Mouse (Mus musculus) limb, embryonic 11.5 days (tissue): ENCODE data around the gene Hist1h4k. TPM values are rescaled to one million over a fixed set of nuclear protein-coding genes. Genes with fewer than 3 reads are reported as not detected.
A peak's percentile ranks its signal among the peaks of the same experiment; 100 is the strongest.
"Not testable (repeated sequence)": the region's sequence is repeated elsewhere in the genome, so short reads cannot be mapped to it uniquely, and the experiment has no call there.

ENCODE experiments used
- ATAC-seq: fragments of 200-750 bp; cut with Nextera tagmentation; 2 replicates; pipeline ENCODE4 v1.8.0; 2017; ENCODE audit warnings: low read depth; ENCODE audit not compliant: insufficient number of reproducible peaks, low FRiP score, low TSS enrichment
- DNase-seq: peaks from one replicate; pipeline ENCODE4 v3.0.0-alpha.2; 2015; ENCODE audit warnings: low spot score
- H3K27ac ChIP-seq: fragments of 300-500 bp; sonication (generic); replicated peaks from 2 replicates; pipeline ENCODE4 v1.5.1; 2014; ENCODE audit warnings: low read depth, mild to moderate bottlenecking, low read length
- H3K27me3 ChIP-seq: fragments of 300-500 bp; sonication (generic); 2 replicates; pipeline ENCODE4 v1.6.1; 2014; ENCODE audit warnings: mild to moderate bottlenecking, low read length, mixed read lengths; ENCODE audit not compliant: control insufficient read depth, insufficient read depth
- H3K36me3 ChIP-seq: fragments of 300-500 bp; sonication (generic); 2 replicates; pipeline ENCODE4 v1.6.1; 2014; ENCODE audit warnings: mild to moderate bottlenecking, low read length, moderate library complexity, mixed read lengths; ENCODE audit not compliant: control insufficient read depth, insufficient read depth
- H3K4me1 ChIP-seq: fragments of 300-500 bp; sonication (generic); 2 replicates; pipeline ENCODE4 v1.6.1; 2014; ENCODE audit warnings: low read length, mixed read lengths; ENCODE audit not compliant: control insufficient read depth, insufficient read depth
- H3K4me2 ChIP-seq: fragments of 300-500 bp; sonication (generic); 2 replicates; pipeline ENCODE4 v1.6.1; 2014; ENCODE audit warnings: low read depth, mild to moderate bottlenecking, moderate library complexity; ENCODE audit not compliant: severe bottlenecking
- H3K4me3 ChIP-seq: fragments of 300-500 bp; sonication (generic); 2 replicates; pipeline ENCODE4 v1.5.1; 2014; ENCODE audit warnings: low read depth, low read length
- H3K9ac ChIP-seq: fragments of 300-500 bp; sonication (generic); 2 replicates; pipeline ENCODE4 v1.6.1; 2014; ENCODE audit warnings: mild to moderate bottlenecking, low read length
- H3K9me3 ChIP-seq: fragments of 300-500 bp; sonication (generic); 2 replicates; pipeline ENCODE4 v1.6.1; 2016; ENCODE audit warnings: low read length; ENCODE audit not compliant: control insufficient read depth
- WGBS: fragments of 180-500 bp; shearing (Covaris S2); extraction: QIAGEN DNeasy Blood & Tissue Kit; methylation state at CpG from one replicate; pipeline ENCODE4 v1.1.7; 2014; 5-methylcytosine and 5-hydroxymethylcytosine counted together
- polyA plus RNA-seq: library from polyadenylated mRNA; unstranded; fragments of >200 nt; fragmentation: Nextera tagmentation; extraction: Ambion mirVana; gene quantifications from 2 replicates; pipeline ENCODE4 v1.2.1, GENCODE M21; 2014

The Hist1h4k gene
- 3.4 and 7.1 TPM in 2 replicates for polyA plus RNA-seq

GRCm38 (mm10) chr13:21750159-21751017 lies at the start of gene Hist1h4k:
Hist1h4k (minus strand) TSS chr13:21750505.
- WGBS: under 1% methylated on average over 41 of the region's 56 CpGs
- H3K27me3 ChIP-seq, H3K36me3 ChIP-seq, H3K4me1 ChIP-seq, H3K9me3 ChIP-seq: not testable (repeated sequence)
- Histone ChIP-seq H3K4me2 (peak within 1 kb of the TSS; percentile 83), H3K27ac (peak within 1 kb of the TSS; percentile 98), H3K4me3 (peak within 1 kb of the TSS; percentile 56), H3K9ac (peak within 1 kb of the TSS; percentile 76)
- ATAC-seq (peak; percentile 88), DNase-seq (peak; percentile 99)

- not testable (repeated sequence) for H3K27ac ChIP-seq, H3K4me3 ChIP-seq, H3K9ac ChIP-seq, ATAC-seq, H3K27me3 ChIP-seq, H3K4me1 ChIP-seq, DNase-seq, H3K9me3 ChIP-seq, H3K4me2 ChIP-seq, H3K36me3 ChIP-seq
Observed at GRCm38 (mm10) chr13:21797163-21797562, 46.9 kb upstream of the Hist1h4k start.

GRCm38 (mm10) chr13:21795584-21795983 lies 45.3 kb upstream of the Hist1h4k start:
- Histone ChIP-seq H3K4me3 (no peak overlapping the region), H3K36me3 (no peaks in the 10 kb centered on the region), H3K4me1 (no peaks in the 10 kb centered on the region), H3K9ac (no peak overlapping the region), H3K27me3 (no peaks in the 10 kb centered on the region), H3K9me3 (no peaks in the 10 kb centered on the region), H3K4me2 (no peak overlapping the region), H3K27ac (no peak overlapping the region)
- WGBS: 91% methylated on average over 7 of the region's 7 CpGs
- DNase-seq (no peak), ATAC-seq (no peak)

DNA sequence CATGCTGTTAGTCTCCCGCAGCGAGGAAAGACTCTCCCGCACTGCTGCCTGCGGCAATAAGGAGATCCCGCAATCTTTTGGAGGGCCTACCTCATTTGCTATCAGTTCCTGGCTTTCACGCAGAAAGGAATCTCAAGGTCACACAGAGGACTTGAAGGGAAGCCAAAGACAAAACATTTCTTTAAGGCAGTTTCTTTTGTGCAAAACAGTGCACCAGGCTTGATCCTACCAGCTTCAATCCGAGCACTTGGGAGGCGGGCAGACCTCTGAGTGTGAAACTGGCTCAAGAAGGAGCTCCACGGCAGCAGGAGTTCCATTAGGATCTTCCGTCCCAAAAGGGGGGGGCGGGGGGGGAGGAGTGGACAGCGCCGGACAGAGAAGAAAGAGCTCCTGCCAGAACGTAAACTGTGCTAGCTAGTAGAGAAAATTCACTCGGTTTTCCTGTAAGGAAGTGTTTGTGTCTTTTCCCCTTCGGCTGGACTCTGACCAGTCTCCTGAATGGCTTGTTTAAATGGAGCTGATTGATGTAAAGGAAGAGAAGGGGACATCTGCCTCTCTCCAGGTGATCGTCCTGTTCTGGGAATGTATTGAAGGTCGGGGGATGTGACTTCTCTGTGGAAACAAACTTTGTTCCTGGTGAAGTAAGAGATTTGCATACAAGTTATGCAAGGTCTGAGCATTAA lies 40.4 kb upstream of the Hist1h4k start:
- no peaks in the 10 kb centered on the region for H3K27me3 ChIP-seq
- H3K9me3 ChIP-seq: no peaks in the 10 kb centered on the region
- 10% methylated on average over 18 of the region's 18 CpGs for WGBS
- no peak for ATAC-seq
- H3K4me2 ChIP-seq: peak overlapping the region; percentile 8; the same call in 1 of the 2 replicates
- peak; percentile 38 for DNase-seq
- 0 out of 2 replicates have a peak, but pooled peaks cover 2% of the 10 kb centered on the region for H3K4me1 ChIP-seq
- no peak overlapping the region for H3K4me3 ChIP-seq
- H3K36me3 ChIP-seq: no peaks in the 10 kb centered on the region
- H3K9ac ChIP-seq: 0 out of 2 replicates have a peak overlapping the region, but pooled peaks have one; percentile 3
- no peak overlapping the region for H3K27ac ChIP-seq

- DNase-seq: no peak
- Histone ChIP-seq H3K4me3 (no peak overlapping the region), H3K27me3 (no peaks in the 10 kb centered on the region), H3K9ac (no peak overlapping the region), H3K9me3 (no peaks in the 10 kb centered on the region), H3K36me3 (no peaks in the 10 kb centered on the region), H3K4me1 (0 out of 2 replicates have a peak, but pooled peaks cover 2% of the 10 kb centered on the region), H3K4me2 (no peak overlapping the region), H3K27ac (no peak overlapping the region)
- 53% methylated on average over 6 of the region's 6 CpGs for WGBS
- no peak for ATAC-seq
Observed at GRCm38 (mm10) chr13:21789925-21790324, 39.6 kb upstream of the Hist1h4k start.

DNA sequence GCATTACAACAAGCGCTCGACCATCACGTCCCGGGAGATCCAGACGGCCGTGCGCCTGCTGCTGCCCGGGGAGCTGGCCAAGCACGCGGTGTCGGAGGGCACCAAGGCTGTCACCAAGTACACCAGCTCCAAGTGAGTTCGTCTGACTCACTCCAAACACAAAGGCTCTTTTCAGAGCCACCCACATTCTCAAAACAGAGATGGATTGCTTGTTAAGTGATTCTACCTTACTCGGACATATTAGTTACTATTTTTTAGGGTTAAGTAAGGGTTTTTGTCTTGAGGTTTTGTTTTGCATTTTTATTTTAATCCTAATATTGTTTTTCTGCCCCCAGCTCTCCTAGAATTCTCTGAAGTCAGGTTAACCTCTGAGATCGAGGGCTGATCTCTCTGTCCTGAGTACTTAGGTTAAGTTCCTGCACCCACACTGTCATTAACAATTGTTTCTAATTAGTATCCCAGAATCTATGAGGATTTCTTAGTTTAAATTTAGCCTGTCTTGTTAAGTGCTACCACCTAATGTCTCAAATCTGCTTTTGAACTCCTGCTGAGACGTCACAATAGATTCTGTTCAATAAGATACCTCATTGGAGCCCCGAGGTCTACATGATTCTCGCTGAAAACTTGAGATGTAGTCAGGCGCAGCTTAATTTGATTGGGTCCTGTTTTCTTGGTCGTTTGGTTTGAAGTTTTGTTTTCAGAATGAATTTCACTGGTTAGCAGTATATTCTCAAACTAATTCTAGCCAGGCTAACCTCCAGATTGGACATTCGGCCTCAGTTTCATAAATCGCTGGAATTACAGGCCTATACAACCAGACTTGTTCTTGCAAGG lies 37.7 kb upstream of the Hist1h4k start:
- 17% methylated on average over 14 of the region's 21 CpGs for WGBS

DNA sequence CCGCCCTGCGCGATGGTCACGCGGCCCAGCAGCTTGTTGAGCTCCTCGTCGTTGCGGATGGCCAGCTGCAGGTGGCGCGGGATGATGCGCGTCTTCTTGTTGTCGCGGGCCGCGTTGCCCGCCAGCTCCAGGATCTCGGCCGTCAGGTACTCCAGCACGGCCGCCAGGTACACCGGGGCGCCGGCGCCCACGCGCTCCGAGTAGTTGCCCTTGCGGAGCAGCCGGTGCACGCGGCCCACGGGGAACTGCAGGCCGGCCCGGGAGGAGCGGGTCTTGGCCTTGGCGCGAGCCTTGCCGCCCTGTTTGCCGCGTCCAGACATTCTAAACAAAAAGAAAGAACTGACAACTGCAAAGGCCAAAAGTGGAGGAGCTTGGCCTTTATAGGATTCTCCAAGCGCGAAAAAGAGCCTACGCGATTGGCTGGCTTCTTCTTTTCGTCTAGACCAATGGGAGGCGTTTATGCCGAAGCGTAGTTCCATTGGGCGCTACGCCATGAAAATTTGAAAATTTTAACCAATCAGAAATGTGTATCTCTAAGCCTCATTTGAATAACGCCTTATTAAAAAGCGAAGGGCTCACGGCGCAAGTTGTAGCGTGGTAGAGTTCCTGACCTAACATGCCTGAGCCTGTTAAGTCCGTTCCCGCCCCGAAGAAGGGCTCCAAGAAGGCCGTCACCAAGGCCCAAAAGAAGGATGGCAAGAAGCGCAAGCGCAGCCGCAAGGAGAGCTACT lies 36.8 kb upstream of the Hist1h4k start, which contains the start of the genes Hist1h2an and Hist1h2bp:
TSS of gene Hist1h2an (minus strand) at position 320 of the 731 bp plus-strand sequence.
TSS of gene Hist1h2bp (plus strand) at position 563 of the 731 bp plus-strand sequence.
- Histone ChIP-seq H3K27ac (peak within 1 kb of the TSS; percentile 93), H3K9ac (peak within 1 kb of the TSS; percentile 63), H3K4me2 (peak within 1 kb of the TSS; percentile 45), H3K4me3 (peak within 1 kb of the TSS; percentile 28)
- not testable (repeated sequence) for H3K36me3 ChIP-seq, H3K9me3 ChIP-seq, H3K27me3 ChIP-seq, H3K4me1 ChIP-seq
- ATAC-seq: peak; percentile 95
- WGBS: under 1% methylated on average over 32 of the region's 63 CpGs
- DNase-seq: peak; percentile 92

More for the DNA sequence above, 37.7 kb upstream of the Hist1h4k start:
- no peaks in the 10 kb centered on the region for H3K9me3 ChIP-seq
- H3K27ac ChIP-seq: peak overlapping the region; percentile 93
- ATAC-seq (no peak), DNase-seq (peak; percentile 54)
- H3K36me3 ChIP-seq: no peaks in the 10 kb centered on the region
- H3K9ac ChIP-seq: peak overlapping the region; percentile 52
- peaks cover 8% of the 10 kb centered on the region; the same call in 1 of the 2 replicates for H3K4me1 ChIP-seq
- peak overlapping the region; percentile 15; the same call in 1 of the 2 replicates for H3K4me3 ChIP-seq
- peak overlapping the region; percentile 45 for H3K4me2 ChIP-seq
- H3K27me3 ChIP-seq: no peaks in the 10 kb centered on the region
